In the genomic region with DNA sequence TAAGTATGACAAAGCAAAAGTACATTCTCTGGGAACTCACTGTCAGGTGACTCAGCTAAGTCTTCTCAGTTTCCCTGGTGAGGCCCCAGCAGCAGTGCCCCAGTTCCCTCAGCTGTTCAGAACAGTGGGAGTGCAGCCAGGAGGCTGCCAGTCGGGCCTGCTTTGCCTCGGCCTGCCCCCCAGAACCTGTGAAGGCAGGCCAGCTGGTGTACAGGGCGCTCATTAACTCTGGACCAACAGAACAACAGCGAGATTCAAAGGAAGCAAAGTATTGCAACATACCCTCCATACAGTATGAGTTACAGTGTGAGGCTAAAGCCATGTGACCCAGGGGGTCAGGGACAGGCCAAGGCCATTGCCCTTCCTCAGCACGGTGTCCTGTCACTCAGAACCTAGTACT, we compare ENCODE assay signal across 8 mouse cellular contexts. TPM values are rescaled to one million over a fixed set of nuclear protein-coding genes. Genes with fewer than 3 reads are reported as not detected.
DNase-seq lines count a peak whose midpoint lies in the region; ATAC-seq and TF ChIP-seq lines count a peak whose summit lies in the region.

No protein-coding gene starts in this region.

- H3K27ac ChIP-seq in embryonic facial prominence, embryonic 15.5 days (replicated peaks), result no peak overlapping the region; the same call in 1 of the 2 replicates

- no peaks in the 10 kb centered on the region for H3K27me3 ChIP-seq in G1E (ENCODE audit: insufficient read depth, low read length)
- no peaks in the 10 kb centered on the region for H3K27me3 ChIP-seq in embryonic facial prominence, embryonic 15.5 days

- H3K9ac ChIP-seq in embryonic facial prominence, embryonic 15.5 days, result no peak overlapping the region

- H3K4me3 ChIP-seq in G1E (ENCODE audit: low read depth, low read length), result peak overlapping the region; percentile 44; the same call in 1 of the 2 replicates
- H3K4me3 ChIP-seq in embryonic facial prominence, embryonic 15.5 days (replicated peaks), result no peak overlapping the region

- peaks cover 68% of the 10 kb centered on the region for H3K36me3 ChIP-seq in G1E (replicated peaks)
- H3K36me3 ChIP-seq in embryonic facial prominence, embryonic 15.5 days, result peaks cover 63% of the 10 kb centered on the region

- intact Hi-C loops in heart, postnatal 25 days (cut with DNase I), result no loop called here
- intact Hi-C loops in left cerebral cortex, postnatal 36 days (cut with DNase I), result no loop called here

- peak; percentile 26 for DNase-seq in cerebellum, adult 11-12 months
- DNase-seq in G1E (ENCODE audit: low spot score), result no peak
- DNase-seq in heart, postnatal 25 days (ENCODE audit: low spot score), result peak; percentile 39
- DNase-seq in left cerebral cortex, postnatal 36 days (ENCODE audit: low spot score in 2 of 2), result peak; percentile 38 to 60
- peak; percentile 52 to 69 for DNase-seq in right cerebral cortex, adult 2 months (ENCODE audit: low spot score in 2 of 2)
- DNase-seq in T-cell, adult 2 months (ENCODE audit: low spot score), result no peak

- H3K9me3 ChIP-seq in G1E (replicated peaks), result no peaks in the 10 kb centered on the region
- H3K9me3 ChIP-seq in embryonic facial prominence, embryonic 15.5 days (replicated peaks), result no peaks in the 10 kb centered on the region

- TF ChIP-seq CTCF in G1E (IDR thresholded peaks at IDR 0.05; ENCODE audit: low read depth, low read length), result no peak

- H3K4me2 ChIP-seq in embryonic facial prominence, embryonic 15.5 days (replicated peaks), result no peak overlapping the region

- WGBS in embryonic facial prominence, embryonic 15.5 days, result 66% methylated on average over 5 of the region's 5 CpGs

- H3K4me1 ChIP-seq in G1E (ENCODE audit: insufficient read depth, low read depth, low read length), result peaks cover 11% of the 10 kb centered on the region
- H3K4me1 ChIP-seq in embryonic facial prominence, embryonic 15.5 days, result no peaks in the 10 kb centered on the region

- ATAC-seq in cerebellum, adult (ENCODE audit: insufficient number of reproducible peaks, low FRiP score, low TSS enrichment), result no peak
- peak; percentile 75 for ATAC-seq in G1E (ENCODE audit: extremely low read depth, insufficient number of reproducible peaks, low FRiP score, poor library complexity, severe bottlenecking)
- peak; percentile 47; the same call in 1 of the 2 replicates for ATAC-seq in embryonic facial prominence, embryonic 15.5 days (ENCODE audit: insufficient number of reproducible peaks, low FRiP score, low TSS enrichment, low read depth)

RNA-seq across cellular contexts. Expression of a gene that starts 28.7 kb away (rescaled TPM):
- 27.5 and 37.2 TPM in 2 replicates for total RNA-seq in G1E (2014; fragmentation: Nextera tagmentation)
- total RNA-seq in G1E (2017), result 80.7 and 102 TPM in 2 replicates
- 3.2 and 3.4 TPM in 2 replicates for polyA plus RNA-seq in G1E (2012)
- 55.8 and 56.1 TPM in 2 replicates for polyA plus RNA-seq in embryonic facial prominence, embryonic 15.5 days (2015; fragmentation: Nextera tagmentation; extraction: Ambion mirVana)
- 10 to 100 TPM; 23.0 to 24.2 TPM for total RNA-seq in heart, postnatal 25 days (2021)
- 10 to 100 TPM; 32.0 to 35.0 TPM for total RNA-seq in left cerebral cortex, postnatal 36 days (2021)

Comparison
In these comparisons a context has a peak if more than half of its experiments do, and no peak if none do; other contexts are left out.
1. DNase-seq: peak in cerebellum, adult 11-12 months (single experiment), heart, postnatal 25 days (single experiment), left cerebral cortex, postnatal 36 days (2 of 2) and right cerebral cortex, adult 2 months (2 of 2); none in G1E (single experiment) and T-cell, adult 2 months (single experiment).